Mouse (Mus musculus) right cerebral cortex, adult 2 months (tissue): ENCODE data around the gene 6430628N08Rik.

Source experiments
- DNase-seq, 2 experiments: peaks; one replicate each; pipeline ENCODE4 v3.0.0; 2021 to 2022; ENCODE audit warnings: low spot score in 2 of 2

Gene 6430628N08Rik

DNA sequence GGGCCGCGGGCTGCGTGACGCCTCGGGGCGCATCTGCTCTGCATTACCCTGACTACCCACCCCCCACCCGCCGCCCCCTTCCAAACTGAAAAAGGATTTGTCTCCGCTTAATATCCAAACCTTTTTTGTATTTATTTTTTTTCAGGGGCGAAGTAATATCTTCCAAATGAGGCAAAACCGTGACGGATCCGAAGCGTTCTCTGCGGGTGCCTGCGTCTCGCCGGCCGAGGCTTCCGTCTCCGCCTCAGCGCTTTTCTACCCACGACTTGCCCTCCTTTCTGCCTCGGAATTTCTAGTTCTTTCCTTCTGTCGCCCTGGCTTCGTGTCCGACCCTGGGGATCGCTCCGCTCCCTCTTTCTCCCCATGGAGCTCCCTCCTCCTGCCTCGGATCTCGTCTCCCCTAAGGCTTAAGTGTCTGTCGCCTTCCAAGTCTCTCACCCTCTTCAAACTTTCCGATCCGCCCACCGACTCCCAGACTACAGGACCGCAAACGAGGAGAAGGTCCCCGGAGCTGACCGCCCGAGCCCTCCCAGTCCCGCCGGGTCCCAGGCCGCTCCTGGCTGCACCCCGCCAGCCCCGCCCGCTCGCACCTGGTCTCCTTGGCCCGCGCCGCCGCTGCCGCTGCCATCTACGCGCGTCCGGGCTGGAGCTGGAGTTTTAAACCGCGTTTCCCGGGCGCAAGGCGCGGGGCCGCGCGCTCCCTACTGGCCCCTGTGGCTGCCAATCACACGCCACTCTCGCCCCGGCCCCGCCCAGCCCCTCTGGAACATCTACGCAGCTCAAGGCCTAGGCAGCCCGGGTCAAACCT is 49.0 kb downstream of the 6430628N08Rik start, which contains the start of gene Dmbx1:
Gene Dmbx1 (minus strand): TSS at position 632 of the 808 bp plus-strand sequence.
- no peak for DNase-seq

DNA sequence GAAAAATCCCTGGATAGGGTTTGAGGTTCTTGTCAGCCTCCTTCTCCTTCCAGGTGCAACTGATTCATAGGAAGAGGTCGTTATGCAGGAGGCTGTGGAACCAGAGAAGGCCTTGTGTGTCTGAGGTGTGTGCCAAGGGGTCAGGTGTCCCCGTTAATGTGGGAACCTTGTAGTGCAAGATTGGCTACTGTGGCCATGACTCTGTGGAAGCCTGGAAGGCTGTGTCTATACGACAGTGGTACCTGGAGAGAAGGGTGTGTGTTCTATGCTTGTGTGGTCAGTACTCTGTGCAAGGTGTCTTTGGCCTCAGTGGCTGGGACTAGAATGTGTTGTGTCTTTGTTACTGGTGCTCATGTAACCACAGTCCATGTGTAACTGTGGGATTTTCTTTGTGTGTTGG is 50.2 kb downstream of the 6430628N08Rik start:
- no peak for DNase-seq

DNA sequence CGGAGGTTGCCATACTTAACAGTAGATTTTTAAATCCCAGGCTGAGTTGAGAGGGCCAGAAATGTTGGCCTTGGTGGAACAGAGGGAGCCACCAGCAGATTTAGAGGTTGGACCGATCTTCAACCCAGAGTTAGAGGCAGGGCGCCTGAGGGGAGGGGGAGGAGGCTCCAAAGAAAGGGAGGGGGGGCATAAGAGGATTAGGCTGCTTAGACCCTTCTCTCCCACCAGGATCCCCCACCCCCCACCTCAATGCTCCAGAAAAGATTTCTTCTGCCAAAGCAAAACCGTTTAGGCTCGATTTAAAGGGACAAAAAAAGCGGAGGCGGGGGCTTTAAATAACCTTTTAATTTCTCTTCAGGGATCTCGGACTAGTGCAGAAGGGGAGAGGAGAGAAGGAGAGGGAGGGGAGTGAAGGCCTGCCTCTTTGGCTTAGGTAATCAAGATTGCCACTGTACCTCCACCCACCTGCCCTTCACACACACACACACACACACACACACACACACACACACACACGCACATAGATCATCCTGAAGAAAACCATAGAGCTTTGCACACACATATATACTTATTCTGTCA is 50.9 kb downstream of the 6430628N08Rik start:
- DNase-seq, result no peak

DNA sequence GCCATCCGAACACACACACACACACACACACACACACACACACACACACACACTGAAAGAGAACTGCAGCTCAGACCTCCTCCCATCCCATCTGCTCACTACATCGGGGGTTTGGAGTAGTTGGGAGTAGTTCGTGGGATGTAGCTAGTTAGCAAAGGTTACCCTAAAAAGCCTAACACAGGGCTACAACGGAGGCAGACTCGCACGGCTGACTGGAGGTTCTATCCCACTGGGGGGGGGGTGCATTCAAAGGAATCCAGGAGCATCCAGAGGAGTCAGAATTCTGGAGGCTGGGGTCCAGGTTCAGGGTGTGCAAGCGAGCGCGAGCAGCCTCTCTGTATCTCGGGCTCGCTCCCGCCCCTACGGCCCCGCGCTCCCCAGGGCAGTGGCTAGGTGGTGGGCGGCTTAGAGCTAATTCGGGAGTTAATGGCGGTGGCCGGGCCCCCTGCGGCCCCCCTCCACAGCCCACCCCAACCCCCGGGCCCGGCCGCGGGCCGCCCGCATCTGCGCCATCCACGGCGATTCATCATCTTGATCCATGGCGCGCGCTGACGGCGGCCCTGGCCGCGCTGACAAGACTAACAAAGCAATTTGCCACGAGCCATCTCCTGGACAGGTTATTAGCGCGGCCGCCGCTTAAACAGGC is 53.3 kb downstream of the 6430628N08Rik start:
- DNase-seq, result no peak
